In genomic region chr2:103289407-103289950, GRCm38 (mm10) we compare ENCODE assay signal across 13 mouse cellular contexts. TPM values are rescaled to one million over a fixed set of nuclear protein-coding genes. Genes with fewer than 3 reads are reported as not detected.
DNase-seq lines count a peak whose midpoint lies in the region; ATAC-seq and TF ChIP-seq lines count a peak whose summit lies in the region.
"Had no signal": no experiment of that assay in that cellular context is flagged by ENCODE, and none has a peak within 500 bp of the region (broad histone marks: within the 10 kb centered on the region; RNA-seq: fewer than 3 reads in every experiment).

No protein-coding gene starts in this region.

- ATAC-seq in heart, postnatal 0 days (ENCODE audit: insufficient read depth, low read depth), result peak; percentile 49; the same call in 1 of the 2 replicates
- no peak for ATAC-seq in lung, embryonic 15.5 days (ENCODE audit: borderline replicate concordance, extremely low read depth, low FRiP score, low TSS enrichment)

- H3K4me3 ChIP-seq in heart, postnatal 0 days (ENCODE audit: low read depth, low read length), result no peak overlapping the region
- no peak overlapping the region for H3K4me3 ChIP-seq in heart, embryonic 10.5 days
- H3K4me3 ChIP-seq in lung, embryonic 15.5 days, result no peak overlapping the region

- H3K36me3 ChIP-seq in heart, postnatal 0 days (replicated peaks; ENCODE audit: control insufficient read depth, insufficient read depth, low read length), result no peaks in the 10 kb centered on the region
- no peaks in the 10 kb centered on the region for H3K36me3 ChIP-seq in heart, embryonic 10.5 days
- H3K36me3 ChIP-seq in lung, embryonic 15.5 days, result no peaks in the 10 kb centered on the region
- H3K36me3 ChIP-seq: G1E had no signal

- H3K4me2 ChIP-seq in heart, postnatal 0 days (ENCODE audit: low read depth, low read length), result no peak overlapping the region
- H3K4me2 ChIP-seq in lung, embryonic 15.5 days, result no peak overlapping the region

- WGBS in heart, postnatal 0 days, result 42% methylated on average over 7 of the region's 7 CpGs
- 58% methylated on average over 7 of the region's 7 CpGs for WGBS in heart, embryonic 10.5 days
- WGBS in lung, embryonic 15.5 days, result 52% methylated on average over 7 of the region's 7 CpGs

- H3K4me1 ChIP-seq in heart, postnatal 0 days (ENCODE audit: control insufficient read depth, insufficient read depth), result peaks cover 6% of the 10 kb centered on the region
- H3K4me1 ChIP-seq in heart, embryonic 10.5 days, result peaks cover 13% of the 10 kb centered on the region
- H3K4me1 ChIP-seq in lung, embryonic 15.5 days, result peaks cover 27% of the 10 kb centered on the region

- H3K9ac ChIP-seq in heart, postnatal 0 days (replicated peaks; ENCODE audit: low read depth, low read length), result no peak overlapping the region
- H3K9ac ChIP-seq in lung, embryonic 15.5 days, result no peak overlapping the region

- H3K9me3 ChIP-seq in heart, postnatal 0 days (replicated peaks; ENCODE audit: control insufficient read depth, low read length), result no peaks in the 10 kb centered on the region
- H3K9me3 ChIP-seq in heart, embryonic 10.5 days, result no peaks in the 10 kb centered on the region
- no peaks in the 10 kb centered on the region for H3K9me3 ChIP-seq in lung, embryonic 15.5 days
- H3K9me3 ChIP-seq: G1E had no signal

- TF ChIP-seq CTCF in heart, postnatal 0 days (IDR thresholded peaks at IDR 0.05; ENCODE audit: low read depth), result no peak

- TF ChIP-seq EP300 in heart, postnatal 0 days (IDR thresholded peaks at IDR 0.05; ENCODE audit: low read depth), result no peak

- H3K27me3 ChIP-seq in heart, postnatal 0 days (ENCODE audit: control insufficient read depth, insufficient read depth, low read length), result no peaks in the 10 kb centered on the region
- H3K27me3 ChIP-seq in heart, embryonic 10.5 days (ENCODE audit: insufficient read depth, poor library complexity, severe bottlenecking), result peaks cover 7% of the 10 kb centered on the region; the same call in 1 of the 2 replicates
- no peaks in the 10 kb centered on the region for H3K27me3 ChIP-seq in lung, embryonic 15.5 days

- no peak overlapping the region for H3K27ac ChIP-seq in heart, postnatal 0 days (ENCODE audit: low read depth)
- no peak overlapping the region for H3K27ac ChIP-seq in heart, embryonic 10.5 days
- H3K27ac ChIP-seq in lung, embryonic 15.5 days, result 0 out of 2 replicates have a peak overlapping the region, but pooled peaks have one; percentile 1

- peak; percentile 9 for DNase-seq in heart, postnatal 0 days (ENCODE audit: low spot score)
- DNase-seq in heart, embryonic 10.5 days (ENCODE audit: low spot score), result no peak
- no peak for DNase-seq in lung, postnatal 14 days
- peak; percentile 37 for DNase-seq in forelimb bud, embryonic 11.5 days (ENCODE audit: low read depth, low spot score)
- no peak for DNase-seq in embryo, embryonic 9.5 days (ENCODE audit: extremely low spot score)
- DNase-seq in layer of hippocampus, adult 18-20 months (ENCODE audit: low spot score in 2 of 2), result no peak
- DNase-seq: cerebellum, adult 9-10 months; gastrocnemius, postnatal 25 days; midbrain, embryonic 14.5 days had no signal

RNA-seq across cellular contexts. Expression of gene Ehf, which starts 13.6 kb away (rescaled TPM):
- total RNA-seq in heart, postnatal 0 days (2014; rRNA removed; ENCODE audit: low replicate concordance), result 3.7 and 4.6 TPM in 2 replicates
- polyA plus RNA-seq in heart, postnatal 0 days (2015; fragmentation: Nextera tagmentation; extraction: Ambion mirVana), result 0.23 TPM in 1 of 2 replicates, not detected in the other
- not detected in 2 replicates for polyA plus RNA-seq in heart, embryonic 10.5 days (2016; fragmentation: Nextera tagmentation; extraction: Ambion mirVana)
- 4.5 and 5.0 TPM in 2 replicates for polyA plus RNA-seq in lung, embryonic 15.5 days (2015; fragmentation: Nextera tagmentation; extraction: Ambion mirVana)
- total RNA-seq in layer of hippocampus, adult 18-20 months (2021), result not detected
- total RNA-seq: gastrocnemius, postnatal 25 days; megakaryocyte progenitor cell, adult 5-6 weeks had no signal
- polyA plus RNA-seq: limb, embryonic 11.5 days; midbrain, embryonic 14.5 days had no signal

Comparison
In these comparisons a context has a peak if more than half of its experiments do, and no peak if none do; other contexts are left out.
1. DNase-seq: peak in heart, postnatal 0 days (single experiment) and forelimb bud, embryonic 11.5 days (single experiment); none in heart, embryonic 10.5 days (single experiment), lung, postnatal 14 days (single experiment), embryo, embryonic 9.5 days (single experiment) and layer of hippocampus, adult 18-20 months (0 of 2).